Mouse (Mus musculus) ovary, postnatal 10 days (tissue): ENCODE data around the gene Myo1d.
"Not testable (repeated sequence)": the region's sequence is repeated elsewhere in the genome, so short reads cannot be mapped to it uniquely, and the experiment has no call there.

ENCODE experiments used
- DNase-seq: peaks from one replicate; pipeline ENCODE4 v3.0.0; 2022; ENCODE audit warnings: low spot score

The Myo1d gene

GRCm38 (mm10) chr11:80481409-80482050, 298.3 kb downstream of the Myo1d start:
- no peak for DNase-seq

- no peak for DNase-seq
Measured at GRCm38 (mm10) chr11:80479906-80480866, 299.6 kb downstream of the Myo1d start.

- DNase-seq: no peak
Measured at GRCm38 (mm10) chr11:80479425-80479824, 300.4 kb downstream of the Myo1d start.

GRCm38 (mm10) chr11:80478694-80479412, 301.0 kb downstream of the Myo1d start:
- DNase-seq: no peak

- no peak for DNase-seq
Measured at GRCm38 (mm10) chr11:80477341-80478199, 302.3 kb downstream of the Myo1d start.

GRCm38 (mm10) chr11:80476222-80477189, 303.3 kb downstream of the Myo1d start, which contains the start of gene Cdk5r1:
Cdk5r1 (plus strand) TSS chr11:80477023.
- DNase-seq: peak; percentile 69

- DNase-seq: no peak
Measured at GRCm38 (mm10) chr11:80475544-80475943, 304.3 kb downstream of the Myo1d start.

GRCm38 (mm10) chr11:80474846-80475245, 305.0 kb downstream of the Myo1d start:
- no peak for DNase-seq

- DNase-seq: no peak
Measured at GRCm38 (mm10) chr11:80474175-80474691, 305.6 kb downstream of the Myo1d start.

GRCm38 (mm10) chr11:80471836-80472605, 307.8 kb downstream of the Myo1d start:
- no peak for DNase-seq

- DNase-seq: not testable (repeated sequence)
Measured at GRCm38 (mm10) chr11:80463605-80464130, 316.2 kb downstream of the Myo1d start.

- DNase-seq: no peak
Measured at GRCm38 (mm10) chr11:80453198-80453597, 326.6 kb downstream of the Myo1d start.

- no peak for DNase-seq
Measured at GRCm38 (mm10) chr11:80452242-80452641, 327.6 kb downstream of the Myo1d start.

- DNase-seq: no peak
Measured at GRCm38 (mm10) chr11:80449859-80450258, 330.0 kb downstream of the Myo1d start.

- no peak for DNase-seq
Measured at GRCm38 (mm10) chr11:80446916-80447315, 332.9 kb downstream of the Myo1d start.
